Mouse (Mus musculus): ENCODE measurements around the gene Id3. TPM values are rescaled to one million over a fixed set of nuclear protein-coding genes. Genes with fewer than 3 reads are reported as not detected.

Gene Id3
- polyA plus RNA-seq, 1 experiment = 8.4 TPM

- Histone ChIP-seq H3K4me3 (ENCODE audit: insufficient read depth, low read length) (no peak overlapping the region), H3K27ac (ENCODE audit: insufficient read depth, low read depth, low read length) (no peak overlapping the region), H3K4me1 (ENCODE audit: control insufficient read depth, insufficient read depth, low read length) (no peaks in the 10 kb centered on the region)
- TF ChIP-seq POLR2A (IDR thresholded peaks at IDR 0.05; ENCODE audit: borderline replicate concordance, low read depth, low read length) (no peak), CTCF (IDR thresholded peaks at IDR 0.05; ENCODE audit: low read depth, low read length) (no peak)
Observed at GRCm38 (mm10) chr4:136154462-136154861, 11.2 kb downstream of the Id3 start.

GRCm38 (mm10) chr4:136158498-136158897, 15.2 kb downstream of the Id3 start:
- no peak overlapping the region for H3K4me3 ChIP-seq (ENCODE audit: insufficient read depth, low read length)
- TF ChIP-seq CTCF (IDR thresholded peaks at IDR 0.05; ENCODE audit: low read depth, low read length) (no peak), POLR2A (IDR thresholded peaks at IDR 0.05; ENCODE audit: borderline replicate concordance, low read depth, low read length) (no peak)
- no peak overlapping the region for H3K27ac ChIP-seq (ENCODE audit: insufficient read depth, low read depth, low read length)
- no peaks in the 10 kb centered on the region for H3K4me1 ChIP-seq (ENCODE audit: control insufficient read depth, insufficient read depth, low read length)

- no peak overlapping the region for H3K4me3 ChIP-seq (ENCODE audit: insufficient read depth, low read length)
- no peaks in the 10 kb centered on the region for H3K4me1 ChIP-seq (ENCODE audit: control insufficient read depth, insufficient read depth, low read length)
- H3K27ac ChIP-seq (ENCODE audit: insufficient read depth, low read depth, low read length) = no peak overlapping the region
- TF ChIP-seq CTCF (IDR thresholded peaks at IDR 0.05; ENCODE audit: low read depth, low read length) = peak; percentile 83
- TF ChIP-seq POLR2A (IDR thresholded peaks at IDR 0.05; ENCODE audit: borderline replicate concordance, low read depth, low read length) = no peak
Observed at GRCm38 (mm10) chr4:136159802-136160397, 16.6 kb downstream of the Id3 start.

GRCm38 (mm10) chr4:136163448-136163847, 20.2 kb downstream of the Id3 start:
- TF ChIP-seq CTCF (IDR thresholded peaks at IDR 0.05; ENCODE audit: low read depth, low read length) = peak; percentile 77
- no peak for TF ChIP-seq POLR2A (IDR thresholded peaks at IDR 0.05; ENCODE audit: borderline replicate concordance, low read depth, low read length)
- H3K4me3 ChIP-seq (ENCODE audit: insufficient read depth, low read length) = no peak overlapping the region
- H3K27ac ChIP-seq (ENCODE audit: insufficient read depth, low read depth, low read length) = no peak overlapping the region
- no peaks in the 10 kb centered on the region for H3K4me1 ChIP-seq (ENCODE audit: control insufficient read depth, insufficient read depth, low read length)

- no peaks in the 10 kb centered on the region for H3K4me1 ChIP-seq (ENCODE audit: control insufficient read depth, insufficient read depth, low read length)
- no peak for TF ChIP-seq CTCF (IDR thresholded peaks at IDR 0.05; ENCODE audit: low read depth, low read length)
- no peak for TF ChIP-seq POLR2A (IDR thresholded peaks at IDR 0.05; ENCODE audit: borderline replicate concordance, low read depth, low read length)
- no peak overlapping the region for H3K27ac ChIP-seq (ENCODE audit: insufficient read depth, low read depth, low read length)
- no peak overlapping the region for H3K4me3 ChIP-seq (ENCODE audit: insufficient read depth, low read length)
Observed at GRCm38 (mm10) chr4:136164981-136165380, 21.7 kb downstream of the Id3 start.

GRCm38 (mm10) chr4:136167701-136168100, 24.4 kb downstream of the Id3 start:
- Histone ChIP-seq H3K4me3 (ENCODE audit: insufficient read depth, low read length) (no peak overlapping the region), H3K27ac (ENCODE audit: insufficient read depth, low read depth, low read length) (no peak overlapping the region), H3K4me1 (ENCODE audit: control insufficient read depth, insufficient read depth, low read length) (peaks cover 4% of the 10 kb centered on the region; the same call in 1 of the 2 replicates)
- TF ChIP-seq CTCF (IDR thresholded peaks at IDR 0.05; ENCODE audit: low read depth, low read length) (no peak), POLR2A (IDR thresholded peaks at IDR 0.05; ENCODE audit: borderline replicate concordance, low read depth, low read length) (no peak)

GRCm38 (mm10) chr4:136170401-136170800, 27.1 kb downstream of the Id3 start:
- no peak overlapping the region for H3K4me3 ChIP-seq (ENCODE audit: insufficient read depth, low read length)
- H3K4me1 ChIP-seq (ENCODE audit: control insufficient read depth, insufficient read depth, low read length) = peaks cover 18% of the 10 kb centered on the region
- no peak overlapping the region for H3K27ac ChIP-seq (ENCODE audit: insufficient read depth, low read depth, low read length)
- TF ChIP-seq POLR2A (IDR thresholded peaks at IDR 0.05; ENCODE audit: borderline replicate concordance, low read depth, low read length) (no peak), CTCF (IDR thresholded peaks at IDR 0.05; ENCODE audit: low read depth, low read length) (no peak)

GRCm38 (mm10) chr4:136171455-136171854, 28.2 kb downstream of the Id3 start:
- Histone ChIP-seq H3K27ac (ENCODE audit: insufficient read depth, low read depth, low read length) (no peak overlapping the region), H3K4me1 (ENCODE audit: control insufficient read depth, insufficient read depth, low read length) (peaks cover 28% of the 10 kb centered on the region), H3K4me3 (ENCODE audit: insufficient read depth, low read length) (no peak overlapping the region)
- TF ChIP-seq CTCF (IDR thresholded peaks at IDR 0.05; ENCODE audit: low read depth, low read length) = no peak
- no peak for TF ChIP-seq POLR2A (IDR thresholded peaks at IDR 0.05; ENCODE audit: borderline replicate concordance, low read depth, low read length)

- peaks cover 34% of the 10 kb centered on the region for H3K4me1 ChIP-seq (ENCODE audit: control insufficient read depth, insufficient read depth, low read length)
Observed at GRCm38 (mm10) chr4:136172011-136172541, 28.8 kb downstream of the Id3 start, which contains the start of gene E2f2. TSS of gene E2f2 (plus strand) at chr4:136172394.

GRCm38 (mm10) chr4:136172542-136173209, 29.4 kb downstream of the Id3 start:
- peak overlapping the region; percentile 95 for H3K4me3 ChIP-seq (ENCODE audit: insufficient read depth, low read length)
- peak overlapping the region; percentile 69 for H3K27ac ChIP-seq (ENCODE audit: insufficient read depth, low read depth, low read length)
- TF ChIP-seq CTCF (IDR thresholded peaks at IDR 0.05; ENCODE audit: low read depth, low read length) (no peak), POLR2A (IDR thresholded peaks at IDR 0.05; ENCODE audit: borderline replicate concordance, low read depth, low read length) (no peak)
- H3K4me1 ChIP-seq (ENCODE audit: control insufficient read depth, insufficient read depth, low read length) = peaks cover 39% of the 10 kb centered on the region

More at GRCm38 (mm10) chr4:136172011-136172541, 28.8 kb downstream of the Id3 start, which contains the start of gene E2f2:
- Histone ChIP-seq H3K27ac (ENCODE audit: insufficient read depth, low read depth, low read length) (peak within 1 kb of the TSS; percentile 69), H3K4me3 (ENCODE audit: insufficient read depth, low read length) (peak within 1 kb of the TSS; percentile 95)
- no peak for TF ChIP-seq POLR2A (IDR thresholded peaks at IDR 0.05; ENCODE audit: borderline replicate concordance, low read depth, low read length)
- TF ChIP-seq CTCF (IDR thresholded peaks at IDR 0.05; ENCODE audit: low read depth, low read length) = no peak
